Mouse (Mus musculus): ENCODE data around the gene Rnase2b. TPM values are rescaled to one million over a fixed set of nuclear protein-coding genes. Genes with fewer than 3 reads are reported as not detected.
"Not testable (repeated sequence)": the region's sequence is repeated elsewhere in the genome, so short reads cannot be mapped to it uniquely, and the experiment has no call there.

The Rnase2b gene
- total RNA-seq, 2 experiments from 2014 or later, result not detected

DNA sequence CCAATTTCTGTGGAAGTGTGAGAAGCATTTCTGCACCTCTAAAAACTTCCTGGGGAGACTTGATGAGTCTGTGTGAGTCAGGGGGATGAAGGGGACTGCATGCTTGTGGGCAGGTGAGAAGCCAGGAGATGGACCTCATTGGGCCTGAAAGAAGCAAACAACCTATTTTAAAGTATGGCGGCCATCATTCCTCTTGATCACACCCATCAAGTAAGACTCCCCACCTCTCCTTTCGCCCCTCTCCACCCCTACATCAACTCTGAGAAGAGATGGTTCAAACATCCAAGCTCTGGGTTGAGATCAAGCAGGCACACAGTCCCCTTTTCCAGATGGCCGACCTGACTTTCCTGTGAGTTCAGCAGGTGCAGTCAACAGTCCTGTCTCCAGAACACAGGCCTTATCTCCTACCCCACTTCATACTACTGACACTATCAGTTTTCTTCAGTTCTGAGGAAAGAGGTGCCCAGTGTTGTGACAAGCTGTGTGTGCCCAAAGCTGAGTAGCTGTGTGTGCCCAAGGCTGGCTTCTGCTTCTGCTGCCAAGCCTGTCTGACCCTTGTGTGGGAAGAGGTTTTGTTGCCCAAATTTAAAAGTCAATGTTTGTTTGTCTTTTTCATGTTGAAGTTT, 11.7 kb upstream of the Rnase2b start:
- intact Hi-C loops (cut with DNase I), result no loop called here
- no peak for DNase-seq

DNA sequence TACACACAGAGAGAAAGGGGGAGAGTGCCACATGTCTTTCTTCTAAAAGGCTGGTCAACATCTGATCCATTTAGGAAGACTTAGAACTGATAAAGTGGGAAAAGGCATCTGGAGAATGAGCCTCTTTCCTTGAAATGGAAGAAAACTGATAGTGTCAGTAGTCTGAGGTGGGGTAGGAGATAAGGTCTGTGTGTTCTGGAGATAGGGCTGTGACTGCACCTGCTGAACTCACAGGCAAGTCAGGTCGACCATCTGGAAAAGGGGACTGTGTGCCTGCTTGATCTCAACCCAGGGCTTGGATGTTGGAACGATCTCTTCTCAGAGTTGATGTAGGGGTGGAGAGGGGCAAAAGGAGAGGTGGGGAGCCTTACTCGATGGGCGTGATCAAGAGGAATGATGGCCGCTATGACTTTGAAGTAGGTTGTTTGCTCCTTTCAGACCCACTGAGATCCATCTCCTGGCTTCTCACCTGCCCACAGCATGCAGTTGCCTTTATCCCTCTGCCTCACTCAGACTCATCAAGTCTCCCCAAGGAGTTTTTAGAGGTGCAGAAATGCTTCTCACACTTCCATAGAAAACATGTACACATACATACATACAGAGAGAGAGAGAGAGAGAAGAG, 9.7 kb upstream of the Rnase2b start:
- intact Hi-C loops (cut with DNase I), result no loop called here
- no peak for DNase-seq

DNA sequence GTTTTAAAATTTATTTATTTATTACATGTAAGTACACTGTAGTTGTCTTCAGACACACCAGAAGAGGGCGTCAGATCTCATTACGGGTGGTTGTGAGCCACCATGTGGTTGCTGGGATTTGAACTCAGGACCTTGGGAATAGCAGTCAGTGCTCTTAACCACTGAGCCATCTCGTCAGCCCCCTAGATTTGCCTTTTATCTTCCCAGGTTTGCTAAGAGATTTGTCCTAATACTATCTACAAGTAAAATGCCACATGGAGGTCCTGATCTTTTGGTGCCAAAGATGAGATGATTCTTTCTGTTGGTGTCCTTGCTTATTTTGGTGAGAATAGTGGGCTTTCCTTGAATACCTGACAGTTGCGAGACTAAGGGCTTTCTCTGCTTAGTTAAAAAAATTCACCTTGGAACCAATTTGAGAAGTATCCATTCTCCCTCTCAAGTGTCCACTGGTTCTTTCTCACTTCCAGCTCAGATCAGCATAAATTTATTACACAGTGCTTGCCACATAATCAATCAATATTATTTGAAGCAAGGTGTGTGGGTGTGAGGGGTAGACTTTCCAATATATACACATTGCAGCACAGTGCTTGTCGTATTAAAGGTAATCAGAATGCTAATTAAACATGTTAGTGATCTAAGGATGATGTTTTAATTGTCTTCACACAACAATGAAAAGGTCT, 5.9 kb upstream of the Rnase2b start:
- intact Hi-C loops (cut with DNase I), result no loop called here
- no peak for DNase-seq

DNA sequence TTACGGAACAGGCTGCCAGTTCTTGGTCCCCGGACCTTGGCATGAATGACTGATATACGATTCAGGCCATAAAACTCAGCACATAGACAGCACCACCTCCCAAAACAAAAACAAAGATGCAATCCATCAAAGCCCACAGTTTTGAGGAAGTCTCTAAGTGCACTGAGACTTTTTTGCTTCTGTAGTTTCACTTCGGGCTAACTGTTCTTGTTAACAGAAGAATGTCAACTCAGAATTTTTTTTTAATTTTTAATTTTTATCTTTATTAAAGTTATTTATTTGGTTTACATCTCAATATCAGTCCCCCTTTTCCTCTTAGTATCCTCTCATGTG, 5.4 kb upstream of the Rnase2b start:
- intact Hi-C loops (cut with DNase I), result no loop called here
- DNase-seq, result no peak

DNA sequence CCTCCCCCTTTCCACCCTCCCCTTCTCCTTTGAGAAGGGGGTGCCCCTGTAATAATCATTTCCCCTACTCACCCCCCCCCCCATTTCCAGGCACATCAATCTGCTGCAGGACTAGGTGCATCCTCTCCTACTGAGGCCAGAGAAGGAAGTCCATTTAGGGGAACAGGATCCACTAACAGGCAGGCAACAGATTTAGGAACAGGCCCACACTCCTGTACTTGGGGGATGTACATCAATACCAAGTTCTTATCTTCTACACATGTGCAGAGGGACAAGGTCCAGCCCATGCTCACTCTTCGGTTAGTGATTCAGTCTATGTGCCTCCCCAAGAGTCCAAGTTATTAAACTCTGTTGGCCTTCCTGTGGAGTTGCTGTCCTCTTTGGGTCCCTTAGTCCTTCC, 5.0 kb upstream of the Rnase2b start:
- intact Hi-C loops (cut with DNase I), result no loop called here
- no peak for DNase-seq

DNA sequence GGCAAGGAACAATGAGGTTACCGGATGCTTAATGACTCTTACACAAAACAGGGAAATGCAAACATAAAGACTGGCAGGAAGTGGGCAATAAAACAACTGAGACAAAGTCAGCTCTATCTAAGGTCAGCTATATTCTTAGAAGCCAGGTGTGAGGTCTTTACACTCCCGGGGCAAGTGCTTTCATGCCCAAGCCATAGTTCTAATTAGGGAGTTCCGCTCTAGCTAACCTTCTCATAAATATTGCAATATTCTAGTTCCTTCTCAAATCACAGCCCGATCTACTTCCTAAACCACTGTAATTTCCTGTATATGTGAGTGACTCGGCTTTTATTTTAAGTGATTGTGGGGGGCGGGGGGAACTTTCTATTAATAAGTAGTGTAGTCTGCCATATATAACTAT, 1.3 kb downstream of the Rnase2b start:
- DNase-seq; intact Hi-C loops (cut with DNase I): not testable (repeated sequence)

DNA sequence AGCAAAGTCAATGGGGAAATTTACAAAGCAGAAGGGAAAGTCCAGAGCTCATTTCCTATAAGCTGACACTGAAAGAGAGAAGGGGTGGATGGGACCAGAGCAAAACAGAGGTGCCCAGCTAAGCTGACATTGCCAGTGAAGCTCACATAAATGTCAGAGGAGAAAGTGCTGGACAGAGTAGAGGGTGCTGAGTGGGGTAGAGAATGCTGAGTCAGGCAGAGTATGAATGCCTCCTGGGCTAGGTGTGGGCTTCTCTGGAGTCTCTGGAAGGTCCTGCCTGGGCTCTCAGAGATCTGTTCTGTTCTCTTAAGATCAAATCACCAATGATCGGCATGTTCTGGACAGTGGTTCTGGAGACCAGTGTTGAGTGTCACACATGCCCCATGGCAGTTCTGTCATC, 3.4 kb downstream of the Rnase2b start:
- intact Hi-C loops (cut with DNase I), result no loop called here
- DNase-seq, result no peak

DNA sequence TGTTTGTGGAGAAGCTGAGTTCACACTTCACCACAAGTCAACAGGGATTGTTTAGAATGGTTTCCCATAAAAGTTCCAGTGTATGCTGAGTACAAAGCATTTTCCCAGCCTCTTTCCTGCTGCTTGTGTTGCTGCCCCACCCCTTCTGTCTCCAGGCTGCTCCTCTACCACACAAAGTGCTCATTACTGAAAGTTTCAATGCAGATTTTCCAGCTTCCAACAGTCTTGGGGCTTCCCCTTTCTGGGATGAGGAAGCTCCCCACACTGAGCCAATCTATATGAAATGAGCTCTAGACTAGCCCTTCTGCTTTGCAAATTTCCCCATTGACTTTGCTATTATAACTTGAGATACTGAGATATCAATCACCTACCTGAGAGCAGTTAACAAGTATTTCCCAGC, 4.0 kb downstream of the Rnase2b start:
- DNase-seq, result no peak
- intact Hi-C loops (cut with DNase I), result no loop called here

DNA sequence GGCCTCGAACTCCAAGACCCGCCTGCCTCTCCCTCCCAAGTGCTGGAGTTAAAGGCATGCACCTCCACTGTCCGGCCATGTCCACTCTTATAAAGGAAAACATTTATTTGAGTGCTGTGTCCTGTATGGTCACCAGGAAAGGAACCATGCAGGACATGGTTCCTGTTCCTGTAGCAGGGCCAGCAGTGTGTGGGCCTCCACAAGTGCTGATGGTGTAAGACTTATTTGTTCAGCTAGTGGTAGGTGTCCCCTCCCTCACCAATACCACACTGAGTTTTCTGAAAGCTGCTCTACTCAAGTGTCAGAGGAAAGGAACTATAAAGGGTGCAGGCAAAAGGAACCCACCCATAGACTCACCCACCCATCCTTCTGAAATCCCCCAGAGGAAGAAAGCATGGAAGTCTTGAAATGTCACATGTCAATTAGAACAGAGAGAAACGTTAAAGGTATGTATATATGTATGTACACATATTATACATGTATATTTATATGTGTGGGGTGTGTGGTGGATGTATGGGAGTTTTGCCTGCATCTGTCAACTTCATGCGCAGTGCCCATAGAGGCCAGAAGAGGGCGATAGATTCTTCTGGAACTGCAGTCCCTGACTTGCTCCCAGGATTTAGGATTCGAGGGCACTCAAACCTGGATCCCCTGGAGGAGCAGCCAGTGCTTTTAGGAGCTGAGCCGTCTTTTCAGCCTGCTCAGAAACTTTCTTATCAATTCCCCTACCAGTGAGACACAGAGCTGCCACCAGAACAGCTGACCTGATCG, 10.2 kb downstream of the Rnase2b start:
- intact Hi-C loops (cut with DNase I); DNase-seq: not testable (repeated sequence)

DNA sequence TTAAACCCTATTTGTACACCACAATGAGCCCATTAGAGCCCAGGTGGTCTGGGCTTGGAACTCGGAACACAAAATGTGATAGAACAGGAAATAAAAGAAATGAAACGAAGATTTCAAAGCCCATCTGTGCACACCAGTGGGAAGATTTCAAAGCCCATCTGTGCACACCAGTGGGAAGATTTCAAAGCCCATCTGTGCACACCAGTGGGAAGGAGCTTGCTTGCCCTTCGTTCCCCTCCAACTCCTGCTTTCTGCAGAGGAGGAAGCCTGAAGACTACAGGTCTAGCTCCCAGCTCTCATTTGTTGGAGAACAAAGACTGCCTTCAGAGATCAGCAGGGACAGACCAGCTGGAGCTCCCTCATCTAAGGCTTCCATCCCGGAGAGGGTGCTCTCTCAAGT, 10.9 kb downstream of the Rnase2b start:
- intact Hi-C loops (cut with DNase I), result not testable (repeated sequence)

DNA sequence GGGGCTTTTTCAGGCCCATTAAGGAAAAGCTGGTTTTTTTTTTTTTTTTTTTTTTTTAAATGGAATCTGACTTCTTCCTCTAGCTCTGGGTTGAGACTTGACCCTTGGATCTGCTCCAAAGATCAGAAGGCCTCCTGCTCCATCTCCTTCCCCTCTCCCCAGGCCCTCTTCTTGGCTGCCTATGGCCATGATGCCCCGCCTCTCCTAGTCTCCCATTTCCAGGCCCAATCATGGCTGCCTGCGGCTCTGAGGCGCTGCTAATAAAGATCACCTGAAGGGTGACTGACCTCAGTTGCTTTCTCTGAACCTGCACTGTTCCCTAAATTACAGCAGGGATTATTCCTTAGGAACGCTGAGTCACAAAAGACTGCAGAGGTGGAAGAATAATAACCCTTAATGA, 11.8 kb downstream of the Rnase2b start:
- intact Hi-C loops (cut with DNase I), result no loop called here
- DNase-seq, result no peak

More for the DNA sequence above, 10.9 kb downstream of the Rnase2b start:
- DNase-seq, result not testable (repeated sequence)

DNA sequence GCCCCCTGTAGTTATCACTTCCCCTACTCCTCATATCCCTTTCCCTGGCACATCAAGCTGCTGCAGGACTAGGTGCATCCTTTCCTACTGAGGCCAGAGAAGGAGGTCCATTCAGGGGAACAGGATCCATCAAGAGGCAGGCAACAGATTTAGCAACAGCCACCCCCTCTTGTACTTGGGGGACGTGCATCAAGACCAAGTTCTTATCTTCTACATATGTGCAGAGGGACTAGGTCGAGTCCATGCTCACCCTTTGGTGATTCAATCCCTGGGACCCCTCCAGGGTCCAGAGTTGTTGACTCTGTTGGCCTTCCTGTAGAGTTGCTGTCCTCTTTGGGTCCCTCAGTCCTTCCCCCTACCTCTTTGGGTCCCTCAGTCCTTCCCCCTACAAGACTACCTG, 19.0 kb downstream of the Rnase2b start:
- DNase-seq; intact Hi-C loops (cut with DNase I): not testable (repeated sequence)

DNA sequence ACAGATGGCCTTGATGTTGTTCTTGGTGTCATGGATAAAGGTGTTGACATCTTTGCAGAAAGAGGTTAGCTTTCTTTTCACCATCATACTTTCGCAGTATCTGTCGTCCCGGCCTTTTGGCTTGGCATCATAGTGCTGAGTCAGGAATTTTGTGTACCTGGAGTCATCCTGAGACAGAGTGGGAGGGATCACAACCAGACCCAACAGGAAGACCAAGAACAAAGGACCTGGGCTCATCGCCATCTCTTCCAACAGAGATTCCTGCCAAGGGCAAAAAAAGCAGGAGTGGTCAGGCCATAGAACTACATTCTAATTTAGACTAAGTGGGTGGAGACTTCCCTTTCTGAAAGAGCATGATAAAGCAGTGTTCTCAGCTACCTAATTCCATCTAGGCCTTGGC, 33.6 kb downstream of the Rnase2b start:
- no peak for DNase-seq
- intact Hi-C loops (cut with DNase I), result no loop called here

DNA sequence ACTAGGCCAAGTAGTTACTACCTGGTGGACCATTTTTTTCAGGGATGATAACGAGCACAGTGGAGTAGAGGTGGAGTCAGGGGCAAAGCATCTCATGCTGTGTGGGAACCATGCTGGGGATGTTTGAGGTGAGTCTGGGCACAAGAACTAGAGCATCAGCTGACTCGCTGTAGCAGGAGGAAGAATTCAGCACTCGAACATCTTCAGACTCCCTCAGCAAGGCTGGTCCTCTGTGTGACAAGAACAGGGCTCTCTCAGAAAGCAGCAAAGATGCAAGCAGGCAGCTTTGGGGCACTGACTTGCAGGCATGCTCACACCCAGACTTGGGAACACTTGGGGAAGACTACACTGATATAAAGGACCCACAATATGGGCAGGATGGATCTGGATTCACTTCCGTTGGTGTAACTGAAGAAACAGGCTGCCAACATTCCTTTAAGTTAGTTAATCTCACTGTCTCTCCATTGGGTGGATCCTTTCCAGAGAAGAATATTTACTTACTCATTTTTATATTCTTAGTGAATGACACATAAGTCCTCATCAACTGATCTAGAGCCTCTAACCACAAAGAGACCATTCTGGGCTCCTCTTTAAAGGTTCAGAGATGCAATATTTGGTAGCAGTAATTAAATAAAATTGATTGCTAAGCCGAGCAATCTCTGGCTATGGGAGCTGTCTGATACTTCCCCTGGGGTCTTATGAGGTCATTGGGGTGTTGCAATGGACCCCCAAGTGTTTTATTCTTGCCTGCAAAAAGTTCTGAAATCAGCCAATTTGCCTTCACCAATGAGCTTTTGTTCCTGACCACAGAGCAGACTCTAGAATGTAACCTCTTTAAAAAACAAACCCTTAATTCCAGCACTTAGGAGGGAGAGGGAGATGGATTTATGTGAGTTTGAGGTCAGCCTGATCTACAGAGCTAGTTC, 37.3 kb downstream of the Rnase2b start, which contains the start of gene Ang2:
TSS of gene Ang2 (minus strand) at position 51 of the 926 bp plus-strand sequence.
- DNase-seq, result no peak
- intact Hi-C loops (cut with DNase I), result no loop called here

DNA sequence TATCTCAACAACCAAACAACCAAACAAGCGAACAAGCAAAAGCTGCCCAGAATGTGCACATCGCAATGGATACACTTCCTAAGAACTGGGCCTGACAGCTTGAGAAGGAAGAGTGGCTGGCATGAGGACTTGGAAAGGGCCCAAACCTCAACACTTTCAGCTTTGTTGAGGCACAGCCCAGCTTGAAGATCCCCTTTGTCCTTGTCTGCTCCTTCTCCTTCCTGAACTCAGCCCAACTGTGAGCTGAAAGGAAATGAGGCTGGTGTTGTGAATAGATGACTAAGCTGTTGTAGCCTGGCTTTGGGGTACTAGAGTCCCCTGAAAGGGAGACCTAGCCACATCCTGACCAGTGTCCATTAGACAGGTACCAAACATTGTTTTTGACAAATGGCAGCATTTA, 38.0 kb downstream of the Rnase2b start:
- no peak for DNase-seq
- intact Hi-C loops (cut with DNase I), result no loop called here

DNA sequence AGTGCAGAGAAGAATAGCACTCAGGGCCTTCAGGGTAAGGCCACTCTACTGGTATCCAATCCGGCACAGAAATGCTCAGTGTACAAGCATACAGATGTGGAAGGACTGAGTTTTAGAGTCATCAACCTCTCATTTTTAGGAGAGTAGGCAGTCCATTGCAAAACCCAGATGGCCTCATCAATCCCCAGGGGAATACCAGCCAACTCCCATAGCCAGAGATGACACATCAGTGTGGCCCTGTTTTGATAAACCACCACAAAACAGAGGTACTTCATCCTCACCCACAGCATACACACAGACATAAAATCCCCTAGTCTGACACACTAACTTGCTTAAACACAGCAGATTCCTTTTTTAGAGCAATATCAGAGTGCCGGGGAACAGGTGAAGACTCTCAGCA, 38.4 kb downstream of the Rnase2b start:
- DNase-seq, result no peak

DNA sequence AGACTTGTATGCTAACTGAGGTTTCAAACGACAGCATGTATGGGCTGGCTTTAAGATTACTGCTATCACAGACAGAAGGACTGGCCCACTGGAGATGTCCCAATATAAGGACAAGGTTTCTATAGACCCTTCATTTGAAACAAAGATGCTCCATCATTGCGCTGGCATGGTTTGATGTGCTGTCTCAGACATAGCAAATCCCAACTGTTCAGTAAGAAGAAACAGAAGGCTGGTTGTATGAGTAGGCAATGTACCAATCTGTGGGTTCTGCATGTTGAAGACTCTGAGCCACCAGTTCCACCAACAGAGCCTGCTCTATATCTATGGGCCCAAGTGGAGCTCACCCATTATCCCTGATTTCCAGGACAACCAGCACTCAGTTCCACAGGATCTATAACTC, 41.1 kb downstream of the Rnase2b start, which contains the start of gene Ear14:
TSS of gene Ear14 (plus strand) at position 277 of the 400 bp plus-strand sequence.
- intact Hi-C loops (cut with DNase I), result no loop called here
- DNase-seq, result no peak

More for the DNA sequence above, 38.4 kb downstream of the Rnase2b start:
- intact Hi-C loops (cut with DNase I), result no loop called here
